Mouse (Mus musculus) heart, adult 2 months (tissue): ENCODE measurements at regions not wholly inside any gene's neighbourhood (a gene's known extent, or its start where the extent isn't known, plus 50 kb on each side); places are given as distances from the start of the nearest gene placed in this dataset.

Experiments
- DNase-seq, 2 experiments: peaks; one replicate each; pipeline ENCODE4 v3.0.0; 2021
- H3K27ac ChIP-seq: fragments of 200-600 bp; 2 replicates; pipeline ENCODE4 v1.8.1; 2022
- H3K27me3 ChIP-seq: fragments of 200-500 bp; 2 replicates; pipeline ENCODE4 v1.6.1; 2012; ENCODE audit warnings: mild to moderate bottlenecking, low read length, inconsistent platforms, mixed read lengths; ENCODE audit not compliant: control insufficient read depth, insufficient read depth
- H3K36me3 ChIP-seq: fragments of 200-500 bp; 2 replicates; pipeline ENCODE4 v1.6.1; 2012; ENCODE audit warnings: low read length, inconsistent platforms; ENCODE audit not compliant: control insufficient read depth, insufficient read depth
- H3K4me1 ChIP-seq: fragments of 200-500 bp; 2 replicates; pipeline ENCODE4 v1.6.1; 2011; ENCODE audit warnings: low read length; ENCODE audit not compliant: control insufficient read depth, insufficient read depth
- H3K4me3 ChIP-seq: fragments of 200-600 bp; 2 replicates; pipeline ENCODE4 v1.8.1; 2022
- H3K79me2 ChIP-seq: fragments of 200-500 bp; replicated peaks from 2 replicates; pipeline ENCODE4 v1.6.1; 2012; ENCODE audit warnings: mild to moderate bottlenecking, inconsistent platforms, low read length, moderate library complexity, mixed read lengths; ENCODE audit not compliant: control insufficient read depth, insufficient read depth
- H3K9ac ChIP-seq: fragments of 200-500 bp; 2 replicates; pipeline ENCODE4 v1.6.1; 2012; ENCODE audit warnings: low read depth, mild to moderate bottlenecking, control low read depth, inconsistent platforms, low read length, mixed read lengths
- CTCF ChIP-seq: fragments of 200-600 bp; IDR thresholded peaks from 2 replicates; pipeline ENCODE4 v1.8.1; 2022; ENCODE audit warnings: antibody characterized with exemption, mild to moderate bottlenecking, moderate library complexity
- EP300 ChIP-seq: fragments of 200-500 bp; IDR thresholded peaks from 2 replicates; pipeline ENCODE4 v1.6.1; 2011; ENCODE audit warnings: low read depth, low read length, control low read depth; ENCODE audit not compliant: insufficient read depth
- POLR2A ChIP-seq: fragments of 200-500 bp; IDR thresholded peaks from 2 replicates; pipeline ENCODE4 v1.6.1; 2011; ENCODE audit warnings: mild to moderate bottlenecking, low read depth, low read length, control low read depth; ENCODE audit not compliant: insufficient read depth
- WGBS: fragments of 180-500 bp; shearing (Covaris S2); methylation state at CpG from one replicate; pipeline ENCODE4 v1.1.7; 2018; 5-methylcytosine and 5-hydroxymethylcytosine counted together
- intact Hi-C: fragments of 180-260 bp; cut with DNase I; formaldehyde crosslinking; loops from one replicate; pipeline ENCODE4 v1.15.1; 2025

GRCm38 (mm10) chr3:137550708-137551107 lies 70.7 kb upstream of the Ddit4l start:
- Histone ChIP-seq H3K79me2 (no peaks in the 10 kb centered on the region), H3K27ac (no peak overlapping the region), H3K36me3 (no peaks in the 10 kb centered on the region), H3K9ac (no peak overlapping the region), H3K27me3 (no peaks in the 10 kb centered on the region), H3K4me1 (no peaks in the 10 kb centered on the region), H3K4me3 (no peak overlapping the region)
- DNase-seq = no peak
- 94% methylated on average over 4 of the region's 4 CpGs for WGBS
- intact Hi-C loops = no loop called here
- no peak for TF ChIP-seq EP300
- TF ChIP-seq CTCF = no peak
- TF ChIP-seq POLR2A = no peak

DNA sequence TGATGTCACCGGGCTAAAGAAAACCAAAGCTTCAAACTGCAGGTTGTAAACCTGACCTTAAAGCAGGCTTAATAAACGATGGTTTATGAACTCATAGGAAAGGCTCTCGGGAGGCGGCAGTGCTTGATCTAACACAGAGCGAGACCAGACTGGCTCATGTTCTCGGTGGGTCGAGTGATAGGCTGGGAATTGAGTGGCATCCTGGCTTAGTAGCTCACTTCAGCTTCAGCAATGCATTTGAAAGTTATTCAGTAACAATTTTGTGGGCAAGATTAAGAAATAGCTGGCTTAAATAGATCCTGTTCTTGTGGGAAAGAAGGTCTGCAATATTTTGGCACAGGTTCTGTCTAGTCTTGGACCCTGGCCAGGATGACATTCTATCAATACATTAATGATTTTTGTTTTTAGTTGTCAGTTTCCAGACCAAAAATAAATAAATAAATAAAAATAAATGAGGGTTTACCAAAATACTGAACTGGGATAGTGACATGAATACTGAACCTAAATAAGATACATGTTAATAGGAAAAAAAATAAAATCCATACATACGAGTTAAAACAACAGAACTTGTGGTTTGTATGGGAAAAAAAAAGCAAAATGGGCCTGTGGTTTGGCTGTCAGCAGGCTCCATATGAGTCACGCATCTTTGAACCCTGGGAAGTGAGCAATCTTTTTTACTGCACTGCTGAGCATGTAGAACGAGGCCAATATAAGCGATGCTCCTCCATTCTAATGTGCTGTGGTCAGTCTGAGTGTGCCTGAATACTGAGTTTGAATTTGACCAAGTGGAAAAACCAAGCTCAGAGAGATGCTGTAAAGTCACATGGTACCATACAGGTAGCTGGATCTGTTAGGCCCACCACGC lies 68.7 kb upstream of the Ddit4l start:
- TF ChIP-seq CTCF = no peak
- no peak for TF ChIP-seq EP300
- TF ChIP-seq POLR2A = no peak
- Histone ChIP-seq H3K36me3 (no peaks in the 10 kb centered on the region), H3K79me2 (no peaks in the 10 kb centered on the region), H3K27me3 (no peaks in the 10 kb centered on the region), H3K4me1 (no peaks in the 10 kb centered on the region), H3K4me3 (no peak overlapping the region), H3K27ac (no peak overlapping the region), H3K9ac (no peak overlapping the region)
- WGBS = 78% methylated on average over 12 of the region's 12 CpGs
- intact Hi-C loops = no loop called here
- no peak for DNase-seq

DNA sequence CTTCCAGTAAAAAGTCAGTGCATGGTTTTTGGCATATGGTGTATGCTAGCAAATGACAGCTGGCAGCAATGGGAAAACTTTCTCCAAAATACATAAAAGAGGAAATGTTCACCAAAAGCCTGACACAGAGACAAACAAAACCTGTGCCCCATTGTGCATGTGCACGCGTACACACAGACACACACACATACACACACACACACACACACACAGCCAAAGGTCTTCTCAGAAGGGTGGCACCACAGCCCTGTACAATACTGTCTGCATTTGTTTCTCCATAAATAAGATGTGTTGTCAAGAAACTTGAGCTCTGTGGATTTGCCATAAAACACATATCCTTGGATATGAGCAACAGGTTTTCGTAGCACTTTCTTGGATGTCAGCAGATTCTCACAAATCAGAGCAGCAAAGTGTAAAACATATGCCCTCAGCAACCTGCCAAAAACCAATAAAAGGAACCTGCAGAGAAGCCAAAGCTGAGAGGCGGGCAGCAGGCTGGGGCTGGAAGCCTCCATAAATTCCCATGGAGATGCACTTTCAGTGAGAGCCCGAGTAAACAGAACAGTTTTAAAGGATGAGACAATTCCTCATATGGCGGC lies 60.5 kb upstream of the Ddit4l start:
- Histone ChIP-seq H3K4me3 (no peak overlapping the region), H3K9ac (no peak overlapping the region), H3K79me2 (no peaks in the 10 kb centered on the region), H3K27ac (peak overlapping the region; percentile 36; the same call in 1 of the 2 replicates), H3K4me1 (peaks cover 1% of the 10 kb centered on the region; the same call in 1 of the 2 replicates), H3K27me3 (no peaks in the 10 kb centered on the region), H3K36me3 (no peaks in the 10 kb centered on the region)
- 74% methylated on average over 6 of the region's 6 CpGs for WGBS
- intact Hi-C loops = loop anchor here (10.0 kb wide), 1 partner anchor 64 kb away; the partner anchor contains the start of gene Ddit4l
- TF ChIP-seq CTCF (no peak), EP300 (no peak), POLR2A (no peak)
- DNase-seq = peak in 1 of 2 experiments; percentile 18

- no peak overlapping the region for H3K4me3 ChIP-seq
- H3K36me3 ChIP-seq = no peaks in the 10 kb centered on the region
- H3K27me3 ChIP-seq = no peaks in the 10 kb centered on the region
- peak overlapping the region; percentile 9; the same call in 1 of the 2 replicates for H3K27ac ChIP-seq
- WGBS = 76% methylated on average over 2 of the region's 2 CpGs
- no peak overlapping the region for H3K9ac ChIP-seq
- no peaks in the 10 kb centered on the region for H3K79me2 ChIP-seq
- intact Hi-C loops = loop anchor here (10.0 kb wide), 1 partner anchor 63 kb away; the partner anchor contains the start of gene Ddit4l
- peaks cover 1% of the 10 kb centered on the region; the same call in 1 of the 2 replicates for H3K4me1 ChIP-seq
- TF ChIP-seq EP300 (no peak), POLR2A (no peak), CTCF (no peak)
- DNase-seq = no peak
Measured at GRCm38 (mm10) chr3:137561986-137562385, 59.4 kb upstream of the Ddit4l start.

- H3K27ac ChIP-seq = no peak overlapping the region
- H3K4me1 ChIP-seq = peaks cover 1% of the 10 kb centered on the region; the same call in 1 of the 2 replicates
- H3K4me3 ChIP-seq = no peak overlapping the region
- no peaks in the 10 kb centered on the region for H3K79me2 ChIP-seq
- no peaks in the 10 kb centered on the region for H3K36me3 ChIP-seq
- H3K9ac ChIP-seq = no peak overlapping the region
- 69% methylated on average over 6 of the region's 6 CpGs for whole genome bisulfite sequencing
- H3K27me3 ChIP-seq = no peaks in the 10 kb centered on the region
- no peak for DNase-seq
- TF ChIP-seq EP300 (no peak), CTCF (no peak), POLR2A (no peak)
- intact Hi-C loops = loop anchor here (10.0 kb wide), 1 partner anchor 61 kb away; the partner anchor contains the start of gene Ddit4l
Measured at GRCm38 (mm10) chr3:137563541-137564080, 57.8 kb upstream of the Ddit4l start.
